Mouse (Mus musculus): ENCODE measurements around the gene Aig1.

DNA sequence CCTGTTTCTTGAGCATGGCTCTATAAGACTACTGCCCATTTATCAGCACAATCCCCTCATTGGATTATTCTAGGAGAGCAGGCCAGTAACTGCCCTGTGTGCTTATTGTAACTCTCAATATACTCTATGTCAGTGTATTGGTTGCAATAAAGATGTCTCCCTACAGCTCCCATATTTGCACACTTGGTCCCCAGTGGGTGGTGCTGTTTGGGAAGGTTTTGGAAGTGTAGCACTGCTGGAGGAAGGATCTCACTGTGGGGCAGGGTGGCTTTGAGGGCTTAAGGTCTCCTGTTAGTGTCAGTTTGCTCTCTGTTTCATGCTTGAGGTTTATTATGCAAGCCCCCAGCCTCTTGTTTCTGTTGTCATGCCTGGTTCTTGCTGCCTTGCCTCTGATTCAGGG, 44.9 kb upstream of the Aig1 start:
- TF ChIP-seq CTCF (IDR thresholded peaks at IDR 0.05; ENCODE audit: borderline replicate concordance, insufficient read depth, low read depth, low read length): no peak
- TF ChIP-seq POLR2A (IDR thresholded peaks at IDR 0.05; ENCODE audit: borderline replicate concordance, insufficient read depth, low read length): no peak
